Mouse (Mus musculus) layer of hippocampus, postnatal 14 days (tissue): ENCODE measurements around the gene Auts2. TPM values are rescaled to one million over a fixed set of nuclear protein-coding genes. Genes with fewer than 3 reads are reported as not detected.

Source experiments
- DNase-seq, 2 experiments: peaks; one replicate each; pipeline ENCODE4 v3.0.0; 2021 to 2022; ENCODE audit warnings: low spot score in 2 of 2, mixed read lengths in 1 of 2
- total RNA-seq, 2 experiments: library from RNA; stranded (reverse); gene quantifications; 2 replicates each; pipeline ENCODE4 v1.2.3; 2021

Auts2 gene
- total RNA-seq, 2 experiments from 2014 or later: 134 to 151 TPM

DNA sequence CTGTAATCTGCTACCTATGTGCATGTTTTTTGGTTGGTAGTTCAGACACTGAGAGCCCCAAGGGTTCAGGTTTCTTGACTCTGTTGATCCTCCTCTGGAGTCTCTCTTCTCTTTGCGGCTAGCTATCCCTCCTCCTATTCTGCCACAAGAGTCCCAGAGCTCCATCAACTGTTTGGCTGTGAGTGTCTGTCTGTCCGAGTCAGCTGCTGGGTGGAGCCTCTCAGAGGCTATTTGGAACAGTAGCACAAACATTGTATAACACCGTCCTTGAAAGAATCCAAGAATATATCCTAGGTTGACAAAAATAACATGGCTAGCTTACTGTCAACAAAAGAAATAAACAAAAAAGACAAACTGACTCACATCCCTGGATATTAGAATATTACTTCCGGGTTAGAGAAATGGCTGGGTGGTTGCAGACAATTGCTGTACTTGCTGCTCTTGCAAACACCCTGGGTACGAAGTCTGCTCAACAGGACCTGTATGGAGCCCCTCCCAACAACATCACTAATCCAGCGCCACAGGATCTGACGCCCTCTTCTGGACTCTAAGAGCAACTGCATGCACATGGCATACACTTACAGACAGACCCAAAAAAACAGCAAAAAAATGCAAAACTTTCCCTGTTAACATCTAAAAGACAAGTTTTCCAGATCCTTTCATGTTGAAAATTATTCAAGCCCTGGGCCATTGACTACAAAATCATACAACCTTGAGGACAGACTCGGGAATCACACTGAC, 428.4 kb downstream of the Auts2 start:
- DNase-seq: no peak

DNA sequence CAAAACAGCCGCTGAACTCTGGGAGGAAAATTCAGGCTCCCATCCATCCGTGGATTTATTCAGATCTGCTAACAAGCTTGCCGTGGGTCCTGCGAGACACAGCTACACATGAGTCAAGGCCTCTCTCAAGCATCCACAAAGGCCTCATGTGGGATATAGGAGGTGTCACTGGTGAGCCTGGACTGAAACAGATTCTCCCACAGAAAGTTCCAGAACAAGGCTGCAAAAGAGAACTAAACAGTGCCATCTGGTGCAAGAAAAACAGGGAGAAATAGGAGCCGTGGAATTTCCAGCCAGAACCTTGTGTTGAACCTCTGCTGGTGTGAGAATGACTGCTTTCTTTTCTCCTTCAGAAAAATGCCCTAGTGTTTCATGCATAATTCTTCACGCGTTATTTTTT, 429.7 kb downstream of the Auts2 start:
- peak; percentile 28 to 75 for DNase-seq

- DNase-seq: no peak
Measured at GRCm38 (mm10) chr5:132112666-132113065, 430.5 kb downstream of the Auts2 start.

DNA sequence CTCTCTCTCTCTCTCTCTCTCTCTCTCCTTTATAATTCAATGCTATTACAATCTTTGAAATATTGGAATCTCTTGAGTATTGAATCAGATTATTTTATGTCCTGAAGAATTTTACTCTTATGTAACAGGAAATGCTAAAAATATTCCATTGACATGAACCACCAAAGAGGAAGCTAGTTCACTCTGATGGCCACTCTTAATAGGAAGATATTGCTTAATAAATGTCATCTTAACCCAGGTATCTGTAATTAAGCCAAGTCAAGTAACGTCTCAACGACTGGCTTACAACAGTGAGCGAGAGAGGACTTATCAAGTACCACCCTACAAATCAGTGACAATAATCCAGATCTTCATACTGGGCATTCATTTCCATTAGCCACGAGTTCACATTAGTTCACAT, 440.7 kb downstream of the Auts2 start:
- no peak for DNase-seq

- no peak for DNase-seq
Measured at GRCm38 (mm10) chr5:132098461-132098860, 444.7 kb downstream of the Auts2 start.

- no peak for DNase-seq
Measured at GRCm38 (mm10) chr5:132092721-132093120, 450.4 kb downstream of the Auts2 start.

DNA sequence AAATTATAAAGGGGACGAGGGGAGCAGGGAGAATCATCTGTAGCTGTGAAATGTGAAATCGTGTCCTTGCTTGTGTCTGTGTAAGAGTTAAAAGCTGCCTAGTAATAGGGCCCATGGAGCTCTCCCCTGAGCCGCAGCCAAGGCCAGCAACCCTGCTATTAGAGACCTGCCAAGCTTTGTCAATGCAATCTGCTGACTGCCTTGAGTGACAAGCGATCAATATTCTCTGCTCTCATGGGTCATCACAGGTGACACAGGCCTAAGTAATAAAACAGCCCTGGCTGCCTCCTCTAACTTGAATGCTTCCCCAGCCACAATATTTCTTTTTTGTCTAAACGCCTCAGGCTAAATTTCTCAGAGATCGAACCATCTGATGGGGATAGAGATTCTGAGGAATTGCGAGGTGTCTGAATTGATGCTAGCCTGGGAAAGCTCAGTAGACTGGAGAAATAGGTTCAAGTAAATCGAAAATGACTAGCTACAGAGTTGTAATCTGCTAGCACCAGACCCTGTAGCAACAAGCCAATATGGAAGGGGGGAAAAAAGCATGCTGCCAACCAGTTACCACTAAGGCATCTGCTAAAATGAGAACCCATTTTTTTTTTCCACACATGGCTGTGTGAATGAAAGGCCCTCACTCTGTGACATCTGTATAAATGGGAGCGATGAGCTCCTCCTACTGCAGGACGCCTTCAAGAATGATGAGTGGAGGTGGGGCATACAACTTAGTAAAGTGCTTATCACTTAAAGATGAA, 453.5 kb downstream of the Auts2 start:
- DNase-seq: no peak

- no peak for DNase-seq
Measured at GRCm38 (mm10) chr5:132088585-132088984, 454.6 kb downstream of the Auts2 start.

- DNase-seq: no peak
Measured at GRCm38 (mm10) chr5:132083753-132084326, 459.3 kb downstream of the Auts2 start.

DNA sequence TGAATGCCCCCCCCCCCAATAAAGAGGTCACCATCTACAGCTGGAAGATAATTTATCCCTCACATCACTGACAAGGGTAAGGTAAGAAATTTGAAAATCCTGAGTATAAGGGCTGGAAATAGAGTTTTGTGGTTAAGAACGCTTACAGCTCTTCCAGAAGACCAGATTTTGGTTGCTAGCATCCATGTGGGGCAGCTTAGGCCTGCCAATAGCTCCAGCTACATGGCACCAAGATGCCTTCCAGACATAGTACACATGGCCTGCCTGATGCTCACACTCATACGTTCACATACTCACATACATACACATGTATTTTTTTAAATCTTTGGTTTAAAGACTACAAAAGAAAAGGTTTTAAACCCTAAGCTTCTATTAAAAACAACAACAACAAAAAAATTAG, 467.2 kb downstream of the Auts2 start:
- DNase-seq: no peak

GRCm38 (mm10) chr5:132074724-132075374, 468.3 kb downstream of the Auts2 start:
- DNase-seq: peak; percentile 70 to 87

- no peak for DNase-seq
Measured at GRCm38 (mm10) chr5:132074360-132074723, 468.8 kb downstream of the Auts2 start.

DNA sequence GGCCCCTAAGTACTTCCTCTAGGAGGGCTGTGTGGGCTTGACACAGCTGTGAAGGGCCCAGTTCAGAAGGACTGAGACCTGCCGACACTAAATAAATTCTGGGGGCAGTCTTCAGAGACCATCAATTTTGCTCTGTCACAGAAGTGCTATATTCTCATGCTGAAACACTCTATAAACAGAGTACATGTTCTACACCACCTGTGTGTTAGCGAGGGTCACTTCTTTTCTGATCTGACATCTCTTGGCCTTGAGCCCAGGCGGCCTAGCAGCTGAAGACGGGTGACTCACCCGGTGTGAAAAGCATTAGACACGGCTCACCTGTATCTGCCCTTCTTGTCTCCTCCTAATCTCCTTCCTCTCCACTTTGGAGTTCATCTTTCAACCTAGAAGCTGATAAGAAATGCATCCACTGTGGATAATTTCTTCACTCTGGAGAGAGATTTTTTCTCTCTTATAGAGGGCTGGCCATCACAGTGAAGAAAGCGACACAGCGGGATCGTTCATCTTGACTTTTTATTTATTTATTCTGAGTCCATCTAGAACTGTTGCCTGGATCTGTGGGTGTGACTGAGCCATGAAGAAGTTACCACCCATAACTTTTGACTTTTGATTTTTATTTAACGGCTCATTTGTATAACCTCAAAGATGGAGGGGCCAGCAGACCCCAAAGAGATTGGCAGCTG, 469.3 kb downstream of the Auts2 start:
- no peak for DNase-seq

GRCm38 (mm10) chr5:132072356-132072755, 470.8 kb downstream of the Auts2 start:
- no peak for DNase-seq

DNA sequence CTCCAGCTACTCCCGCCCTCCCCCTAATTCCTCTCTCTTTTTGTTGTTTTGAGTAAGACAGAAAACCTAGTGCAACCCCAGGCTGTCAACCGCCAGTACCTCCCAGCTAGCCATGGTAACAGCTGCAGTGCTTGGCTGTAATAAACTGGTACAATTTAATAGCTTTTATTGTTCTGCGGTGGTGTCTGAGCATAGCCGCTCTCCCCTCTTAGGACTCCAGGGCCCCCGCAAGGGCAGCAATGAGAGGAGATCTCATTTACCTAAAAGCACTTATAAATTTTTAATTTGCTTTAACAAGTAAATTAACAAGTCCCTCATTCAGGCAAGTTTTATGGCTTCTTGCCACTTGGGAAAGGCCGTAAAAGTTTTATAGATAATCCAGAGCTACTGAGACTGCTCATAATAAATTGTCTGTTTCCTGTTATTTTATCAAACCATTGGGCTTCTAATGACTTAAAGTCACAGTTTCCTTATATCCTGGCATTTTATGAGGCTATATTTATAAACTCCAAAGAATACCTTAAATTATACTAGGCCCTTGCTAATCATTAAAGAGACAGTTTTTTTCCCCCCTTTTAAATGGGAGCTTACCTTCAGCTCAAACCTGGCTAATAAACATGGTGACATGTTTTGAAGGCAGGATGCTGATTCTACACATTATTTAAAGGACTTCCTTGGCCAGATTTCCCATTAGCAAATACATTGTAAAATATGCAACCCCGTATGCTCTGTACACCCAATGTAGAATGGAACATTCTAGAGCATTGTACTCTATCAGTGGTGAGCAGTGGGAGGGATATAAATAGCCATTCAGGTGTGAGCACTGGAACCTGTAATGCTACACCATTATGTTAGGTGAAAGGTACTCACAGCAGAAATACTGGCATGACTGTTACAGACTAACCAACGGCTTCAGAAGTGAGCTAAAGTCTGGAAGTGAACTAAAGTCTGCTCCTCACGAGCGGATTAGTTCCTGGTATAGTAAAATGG, 475.1 kb downstream of the Auts2 start:
- DNase-seq: no peak

DNA sequence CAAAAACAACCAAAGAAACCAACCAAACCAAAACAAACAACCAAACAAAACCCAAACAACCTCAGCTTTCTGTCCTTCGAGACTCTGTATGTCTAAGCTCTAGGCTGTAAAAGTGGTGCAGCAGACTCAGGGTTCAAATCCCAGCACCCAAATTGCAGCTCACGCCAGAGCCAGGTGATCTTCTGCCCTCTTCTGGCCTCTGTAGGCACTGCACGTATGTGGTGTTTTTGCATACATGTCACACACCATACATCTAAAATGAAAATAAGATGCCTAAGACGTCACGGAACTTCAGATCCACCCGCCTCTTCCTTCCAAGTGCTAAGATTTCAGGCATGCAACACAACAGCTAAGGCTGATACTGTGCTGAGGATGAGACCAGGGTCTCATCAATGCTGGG, 483.0 kb downstream of the Auts2 start:
- DNase-seq: no peak

GRCm38 (mm10) chr5:132052637-132053036, 490.5 kb downstream of the Auts2 start:
- no peak for DNase-seq

- no peak for DNase-seq
Measured at GRCm38 (mm10) chr5:132039584-132039983, 503.6 kb downstream of the Auts2 start.

GRCm38 (mm10) chr5:132033491-132034350, 509.4 kb downstream of the Auts2 start:
- DNase-seq: peak in 1 of 2 experiments; percentile 20
